Mouse (Mus musculus): ENCODE data around the gene Akt1s1.
A peak's percentile ranks its signal among the peaks of the same experiment; 100 is the strongest.

The Akt1s1 gene

GRCm38 (mm10) chr7:44854356-44855031, 5.7 kb downstream of the Akt1s1 start:
- DNase-seq, result peak; percentile 77 to 81

GRCm38 (mm10) chr7:44855036-44855435, 6.2 kb downstream of the Akt1s1 start:
- DNase-seq, result no peak

DNA sequence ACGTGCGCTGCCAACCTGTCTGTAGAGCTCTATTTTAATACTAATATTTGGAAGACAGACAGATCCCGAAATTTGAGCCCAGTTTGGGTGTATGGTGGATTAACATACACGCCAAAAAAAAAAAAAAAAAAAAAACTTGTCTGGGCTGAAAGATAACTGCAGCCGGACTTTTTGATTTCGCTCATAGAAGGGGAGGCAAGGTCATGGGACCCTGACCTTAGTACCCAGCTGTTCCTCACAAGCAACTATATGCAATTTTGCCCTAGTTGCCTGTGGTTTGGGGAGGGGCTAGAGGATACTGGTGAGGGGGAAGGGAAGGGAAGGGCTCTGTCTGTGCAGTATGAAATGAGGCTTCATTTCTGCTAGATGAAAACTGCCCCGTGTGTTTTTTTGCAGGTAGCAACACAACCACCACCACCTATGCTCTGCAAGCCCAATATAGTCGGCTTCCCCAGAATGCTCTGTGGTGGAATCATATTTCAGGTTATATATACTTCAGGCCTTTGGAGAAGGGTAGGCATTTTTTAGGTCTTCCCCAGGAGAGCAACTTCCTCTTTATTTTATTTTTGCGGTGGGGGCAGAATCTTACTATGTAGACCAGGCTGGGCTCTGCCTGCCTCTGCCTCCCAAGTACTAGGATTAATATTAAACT, 7.6 kb downstream of the Akt1s1 start:
- no peak for DNase-seq

DNA sequence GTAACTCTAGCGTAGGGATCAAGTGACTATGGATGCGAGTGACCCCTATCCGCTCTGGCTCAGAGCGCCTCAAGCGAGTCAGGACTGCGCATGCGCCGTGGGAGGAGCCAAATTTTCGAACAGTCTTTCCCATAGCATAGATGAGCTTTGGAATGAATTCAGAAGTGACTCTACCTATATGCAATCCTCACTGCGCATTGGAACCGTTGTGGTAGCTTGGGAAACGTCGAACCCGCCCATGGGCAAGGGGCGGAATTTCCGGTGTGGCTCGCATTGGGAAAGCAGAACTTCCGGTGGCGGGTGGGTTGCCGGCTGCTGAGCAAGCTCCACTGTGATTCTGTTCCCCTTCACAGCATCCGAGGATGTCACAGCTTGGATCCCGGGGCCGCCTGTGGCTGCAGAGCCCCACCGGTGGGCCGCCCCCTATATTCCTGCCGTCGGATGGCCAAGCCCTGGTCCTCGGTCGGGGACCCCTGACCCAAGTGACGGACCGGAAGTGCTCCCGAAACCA, 8.3 kb downstream of the Akt1s1 start, which contains the start of gene Pnkp:
Gene Pnkp (plus strand): TSS at position 98 of the 511 bp plus-strand sequence.
- peak; percentile 66 to 78 for DNase-seq

- DNase-seq, result peak in 1 of 2 experiments; percentile 47
Measured at GRCm38 (mm10) chr7:44857905-44858304, 9.1 kb downstream of the Akt1s1 start.

GRCm38 (mm10) chr7:44859896-44860295, 11.1 kb downstream of the Akt1s1 start:
- DNase-seq, result no peak

DNA sequence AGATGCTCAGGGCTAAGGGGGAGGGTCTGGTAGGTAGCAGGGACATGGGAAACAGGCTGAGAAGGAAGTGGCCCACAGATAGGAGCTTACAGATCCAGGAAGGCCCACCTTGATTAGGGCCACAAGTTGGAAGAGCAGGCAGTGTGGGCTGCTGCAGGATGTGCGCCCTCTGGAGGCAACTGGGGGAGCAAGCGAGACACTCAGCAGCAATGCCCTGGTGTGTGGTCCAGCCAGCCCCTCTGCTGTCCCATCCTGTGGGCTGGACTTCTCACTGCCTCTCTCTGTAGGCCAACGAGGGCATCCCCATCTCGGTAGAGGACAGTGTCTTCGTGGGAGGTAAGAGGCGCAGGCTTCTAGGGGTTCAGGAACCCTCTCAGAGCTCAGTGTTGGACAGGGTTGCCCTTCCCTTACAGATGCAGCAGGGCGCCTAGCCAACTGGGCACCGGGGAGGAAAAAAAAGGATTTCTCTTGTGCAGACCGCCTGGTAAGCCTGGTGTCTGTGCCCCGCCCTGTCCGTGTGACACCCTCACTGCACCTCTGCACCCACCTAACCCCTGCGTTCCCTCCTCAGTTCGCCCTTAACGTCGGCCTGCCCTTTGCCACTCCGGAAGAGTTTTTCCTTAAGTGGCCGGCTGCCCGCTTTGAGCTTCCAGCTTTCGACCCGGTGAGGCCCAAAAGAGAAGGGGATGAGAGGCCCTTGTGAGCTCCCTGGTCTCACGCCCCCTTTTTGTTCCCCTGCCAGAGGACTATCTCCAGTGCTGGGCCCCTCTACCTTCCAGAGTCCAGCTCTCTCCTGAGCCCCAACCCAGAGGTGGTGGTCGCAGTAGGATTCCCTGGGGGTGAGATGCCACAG, 12.0 kb downstream of the Akt1s1 start:
- peak in 1 of 2 experiments; percentile 75 for DNase-seq

- DNase-seq, result no peak
Measured at GRCm38 (mm10) chr7:44861429-44861816, 12.6 kb downstream of the Akt1s1 start.

DNA sequence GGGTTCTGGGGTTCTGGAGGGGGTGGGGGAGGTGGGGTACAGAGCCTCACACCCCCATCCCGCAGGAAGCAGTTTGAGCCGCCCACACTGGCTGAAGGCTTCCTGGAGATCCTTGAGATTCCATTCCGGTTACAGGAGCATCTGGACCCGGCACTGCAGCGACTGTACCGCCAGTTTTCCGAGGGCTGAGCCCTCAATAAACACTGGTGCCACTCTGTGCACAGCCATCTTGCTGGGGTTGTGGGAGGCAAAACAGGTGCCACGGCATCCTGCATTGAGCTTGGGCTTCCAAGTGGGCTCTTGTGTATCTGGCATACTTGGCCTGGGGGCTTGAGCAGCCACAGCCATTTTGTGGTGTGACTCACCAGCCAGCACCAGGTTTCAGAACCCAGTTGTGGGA, 13.6 kb downstream of the Akt1s1 start:
- DNase-seq, result no peak

DNA sequence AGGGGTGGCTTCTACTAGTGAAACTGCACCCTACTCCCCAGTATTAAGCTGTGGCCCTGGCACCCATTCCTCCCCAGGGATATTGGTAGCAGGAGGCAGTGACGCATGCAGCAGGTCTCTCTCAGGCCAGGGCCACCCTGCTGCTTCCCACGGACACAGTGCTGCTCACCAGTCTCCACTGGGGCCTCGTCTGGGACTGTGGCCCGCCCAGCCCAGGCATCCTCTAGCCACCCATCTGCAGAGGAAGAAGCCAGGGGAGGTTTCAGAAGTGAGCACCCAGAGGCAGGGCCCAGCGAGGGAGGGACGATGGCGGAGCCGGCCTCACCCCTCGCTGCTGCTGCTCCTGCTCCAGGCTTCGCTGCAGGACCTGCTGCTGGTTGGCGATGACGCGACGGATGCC, 14.4 kb downstream of the Akt1s1 start:
- DNase-seq, result no peak

DNA sequence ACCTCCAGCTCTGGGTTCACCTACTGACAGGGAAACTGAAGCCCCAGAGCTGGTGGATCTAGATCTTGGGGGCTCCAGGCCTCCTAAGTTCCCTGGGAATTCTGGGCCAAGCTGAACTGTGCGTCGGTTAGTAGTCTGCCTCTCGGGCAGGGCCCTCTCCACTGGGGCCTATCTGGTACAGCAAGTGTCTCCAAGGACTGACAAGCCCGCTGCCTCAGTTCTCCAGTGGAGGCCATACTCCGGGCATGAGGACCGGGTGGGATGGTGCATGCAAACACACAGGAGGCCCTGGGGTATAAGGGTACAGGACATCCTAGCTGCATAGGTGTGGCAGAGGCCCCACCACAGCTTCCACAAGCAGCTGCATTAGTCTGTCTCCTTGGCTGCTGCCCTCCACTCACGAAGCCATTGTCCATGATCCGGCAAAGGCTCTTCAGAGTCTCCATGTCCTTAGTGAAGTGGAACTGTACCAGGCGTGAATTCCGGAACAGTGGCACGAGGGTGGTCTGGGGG, 15.2 kb downstream of the Akt1s1 start:
- no peak for DNase-seq

- no peak for DNase-seq
Measured at GRCm38 (mm10) chr7:44864595-44865542, 16.1 kb downstream of the Akt1s1 start.

GRCm38 (mm10) chr7:44866276-44867009, 17.7 kb downstream of the Akt1s1 start:
- DNase-seq, result no peak

DNA sequence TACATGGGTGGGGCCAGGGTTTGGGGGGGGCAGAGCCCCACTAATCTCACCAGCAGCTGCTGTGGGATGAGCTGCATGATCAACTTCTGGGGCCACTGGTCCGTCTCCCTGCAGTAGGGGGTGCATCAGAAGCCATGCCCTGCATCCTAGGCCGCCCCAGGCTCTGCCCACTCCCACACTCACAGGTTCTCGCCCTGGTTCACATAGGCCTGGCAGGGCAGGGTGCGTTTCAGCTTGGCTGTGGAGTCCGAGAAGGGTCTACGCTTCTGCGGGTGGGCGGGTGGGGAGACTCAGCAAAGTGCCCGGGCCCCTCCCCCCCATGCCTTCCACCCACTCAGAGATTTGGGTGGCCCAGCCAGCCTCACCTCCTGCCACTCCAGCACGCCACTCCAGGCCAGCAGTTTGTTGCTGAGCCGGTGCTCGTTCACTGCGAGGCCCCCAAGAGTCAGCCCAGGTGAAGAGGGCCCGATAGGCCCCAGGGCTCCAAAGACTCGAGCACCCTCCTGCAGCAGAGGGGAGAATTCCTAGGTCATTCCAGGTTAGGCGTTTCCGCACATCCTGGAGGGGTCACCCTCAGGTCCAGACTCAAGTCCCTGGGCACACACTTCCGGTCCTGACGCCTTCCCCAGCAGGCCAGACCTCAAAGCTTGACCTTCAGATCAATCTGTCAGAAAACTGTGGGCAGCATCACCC, 18.4 kb downstream of the Akt1s1 start:
- DNase-seq, result no peak

DNA sequence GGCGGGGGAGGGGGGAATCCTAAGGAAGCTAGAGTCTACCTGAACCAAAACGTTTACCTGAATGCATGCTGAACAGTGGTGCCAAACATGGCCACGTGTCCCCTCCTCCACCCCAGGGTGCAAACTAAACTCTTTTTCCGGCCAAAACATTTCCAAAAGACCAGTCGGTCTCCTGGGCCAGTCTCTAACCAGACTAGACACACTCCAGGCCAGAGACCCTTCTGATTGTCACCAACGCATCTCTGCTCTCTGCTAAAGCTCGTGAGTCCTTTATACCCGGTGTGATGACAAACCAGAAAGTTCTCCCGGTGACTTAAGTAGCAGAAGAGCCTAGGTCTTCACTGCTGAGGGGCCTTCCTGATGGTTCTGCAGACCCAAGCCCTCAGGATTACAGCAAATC, 19.0 kb downstream of the Akt1s1 start:
- no peak for DNase-seq

- no peak for DNase-seq
Measured at GRCm38 (mm10) chr7:44868465-44868864, 19.7 kb downstream of the Akt1s1 start.

DNA sequence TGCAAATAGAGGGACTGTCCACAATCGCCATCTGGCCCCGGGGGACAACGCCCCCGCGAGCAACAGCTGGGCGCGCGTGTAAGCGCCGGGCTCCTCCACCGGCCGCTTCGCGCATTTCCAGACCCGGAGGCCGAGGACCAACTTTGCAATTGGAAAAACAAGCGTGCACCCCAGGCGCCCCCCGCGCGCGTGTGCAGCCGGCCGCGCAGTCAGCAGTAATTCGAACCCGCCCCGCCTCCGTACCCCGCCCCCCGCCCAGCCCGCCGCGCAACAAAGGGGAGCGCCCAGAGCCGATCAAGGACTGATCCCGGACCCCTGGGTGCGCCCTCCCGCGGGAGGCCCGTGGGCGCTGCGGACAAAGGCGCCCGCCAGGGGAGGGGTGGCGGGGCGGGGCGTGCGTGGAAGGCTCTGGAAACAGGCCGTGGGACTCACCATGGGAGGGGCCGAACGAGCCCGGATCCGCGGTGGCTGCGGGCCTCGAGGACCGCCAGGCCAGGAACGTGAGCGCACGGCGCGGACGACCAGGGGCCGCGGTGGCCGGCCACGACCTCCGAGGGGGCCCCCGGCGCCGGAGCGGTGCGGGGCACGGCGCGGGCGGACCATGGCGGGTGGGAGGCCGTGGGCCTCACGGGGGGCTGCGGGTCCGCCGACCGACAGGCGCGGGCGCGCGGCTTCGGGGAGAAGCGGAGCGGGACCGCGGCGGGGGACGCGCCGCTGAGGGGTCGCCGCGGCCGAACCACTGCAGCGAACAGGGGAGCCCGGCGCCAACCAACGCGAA, 20.3 kb downstream of the Akt1s1 start:
- peak; percentile 31 to 36 for DNase-seq

GRCm38 (mm10) chr7:44869697-44870528, 21.1 kb downstream of the Akt1s1 start, which contains the start of gene Ptov1:
TSS of gene Ptov1 (minus strand) at chr7:44869788.
- DNase-seq, result peak; percentile 57 to 62

GRCm38 (mm10) chr7:44870614-44871013, 21.8 kb downstream of the Akt1s1 start:
- DNase-seq, result no peak
